Mouse (Mus musculus): ENCODE results near the gene Bloc1s3. TPM values are rescaled to one million over a fixed set of nuclear protein-coding genes. Genes with fewer than 3 reads are reported as not detected.
"Not testable (repeated sequence)": the region's sequence is repeated elsewhere in the genome, so short reads cannot be mapped to it uniquely, and the experiment has no call there.

Gene Bloc1s3
- polyA plus RNA-seq, 1 experiment from 2014 or later, result 2.7 TPM

DNA sequence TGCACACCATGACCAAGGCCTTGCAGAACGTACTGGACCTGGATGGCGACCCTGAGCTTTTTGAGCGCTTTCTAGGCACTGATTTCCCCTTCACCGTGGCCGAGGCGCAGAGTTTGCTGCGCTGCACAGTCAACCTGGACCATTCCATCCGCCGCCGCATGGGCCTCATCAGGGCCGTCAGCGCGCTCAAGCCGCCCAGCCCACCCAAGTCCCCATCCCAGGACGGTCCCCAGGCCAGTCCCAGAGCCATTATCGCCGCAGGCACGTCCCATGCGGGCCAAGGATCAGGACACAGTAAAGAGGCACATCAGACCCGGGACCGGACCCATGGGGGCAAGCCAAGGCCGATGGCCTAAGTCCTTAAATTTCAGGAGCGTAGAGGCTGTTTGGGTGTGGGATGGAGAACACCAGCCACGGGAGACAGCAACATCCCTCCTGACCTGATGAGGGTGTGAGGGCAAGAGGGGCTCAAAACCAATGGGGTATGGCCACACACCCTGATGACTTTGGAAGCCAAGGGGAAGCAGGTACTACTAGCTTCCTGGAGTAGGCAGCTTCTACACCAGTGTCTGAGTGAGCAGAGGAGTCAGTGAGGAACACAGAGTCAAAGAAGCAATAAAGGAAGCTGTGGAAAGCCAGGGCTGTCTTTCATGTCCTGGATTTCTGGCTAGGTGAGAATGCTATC lies 16.4 kb upstream of the Bloc1s3 start:
- WGBS, result 13% methylated on average over 24 of the region's 24 CpGs
- H3K27ac ChIP-seq (ENCODE audit: low read depth, low read length), result no peak overlapping the region
- peak overlapping the region; percentile 34 for H3K4me3 ChIP-seq (ENCODE audit: low read depth, low read length)
- ATAC-seq (ENCODE audit: insufficient read depth, low FRiP score, low TSS enrichment) (no peak), DNase-seq (ENCODE audit: low spot score) (no peak)
- H3K9ac ChIP-seq (ENCODE audit: low read length), result peak overlapping the region; percentile 39
- peaks cover 57% of the 10 kb centered on the region for H3K27me3 ChIP-seq (ENCODE audit: control insufficient read depth, insufficient read depth, low read length)
- H3K4me2 ChIP-seq (ENCODE audit: low read depth), result peak overlapping the region; percentile 65
- H3K36me3 ChIP-seq (ENCODE audit: control insufficient read depth, insufficient read depth, low read length), result peaks cover 2% of the 10 kb centered on the region; the same call in 1 of the 2 replicates
- H3K4me1 ChIP-seq (ENCODE audit: control insufficient read depth, insufficient read depth, low read length), result peaks cover 14% of the 10 kb centered on the region
- no peaks in the 10 kb centered on the region for H3K9me3 ChIP-seq (ENCODE audit: control insufficient read depth, low read length)

DNA sequence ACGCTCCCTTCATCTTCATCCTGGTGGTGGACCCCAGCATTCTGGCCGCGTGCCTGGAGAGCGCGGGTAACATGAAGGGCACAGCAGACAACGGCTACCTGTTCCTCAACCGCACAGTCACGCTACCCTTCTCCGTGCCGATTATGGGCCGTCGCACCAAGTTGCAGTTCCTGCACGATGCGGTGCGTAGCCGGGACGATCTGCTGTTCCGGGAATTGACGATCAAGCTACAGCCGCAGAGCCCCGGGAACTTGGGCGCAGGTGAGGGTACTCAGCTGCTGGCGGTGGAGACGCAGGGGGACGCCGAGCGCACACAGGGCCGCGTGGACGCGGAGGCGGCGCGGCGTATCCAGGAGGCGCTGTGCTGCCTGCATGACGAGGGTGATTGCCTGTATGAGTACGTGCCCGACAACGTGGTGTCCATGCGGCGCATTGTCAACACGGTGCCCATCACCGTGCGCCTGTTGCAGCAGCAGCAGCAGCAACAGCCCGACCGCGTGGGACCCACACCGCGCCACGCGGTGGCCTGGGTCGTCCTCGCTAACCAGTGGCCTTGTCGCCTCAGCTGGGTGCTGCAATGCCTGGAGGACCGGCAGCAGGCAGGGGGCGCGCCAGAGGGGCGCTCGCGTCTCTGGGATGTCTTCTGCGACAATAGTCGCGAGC lies 15.7 kb upstream of the Bloc1s3 start:
- Histone ChIP-seq H3K36me3 (ENCODE audit: control insufficient read depth, insufficient read depth, low read length) (peaks cover 2% of the 10 kb centered on the region; the same call in 1 of the 2 replicates), H3K9ac (ENCODE audit: low read length) (peak overlapping the region; percentile 39), H3K9me3 (ENCODE audit: control insufficient read depth, low read length) (no peaks in the 10 kb centered on the region), H3K27ac (ENCODE audit: low read depth, low read length) (no peak overlapping the region), H3K4me3 (ENCODE audit: low read depth, low read length) (peak overlapping the region; percentile 34), H3K27me3 (ENCODE audit: control insufficient read depth, insufficient read depth, low read length) (peaks cover 64% of the 10 kb centered on the region), H3K4me1 (ENCODE audit: control insufficient read depth, insufficient read depth, low read length) (peaks cover 14% of the 10 kb centered on the region), H3K4me2 (ENCODE audit: low read depth) (peak overlapping the region; percentile 65)
- ATAC-seq (ENCODE audit: insufficient read depth, low FRiP score, low TSS enrichment) (peak; percentile 37), DNase-seq (ENCODE audit: low spot score) (peak; percentile 76)
- WGBS, result 1% methylated on average over 64 of the region's 64 CpGs

GRCm38 (mm10) chr7:19523017-19523756 lies 15.0 kb upstream of the Bloc1s3 start:
- DNase-seq (ENCODE audit: low spot score), result peak; percentile 47
- 0 out of 2 replicates have a peak, but pooled peaks have one; percentile 8 for ATAC-seq (ENCODE audit: insufficient read depth, low FRiP score, low TSS enrichment)
- Histone ChIP-seq H3K27me3 (ENCODE audit: control insufficient read depth, insufficient read depth, low read length) (peaks cover 70% of the 10 kb centered on the region), H3K4me1 (ENCODE audit: control insufficient read depth, insufficient read depth, low read length) (peaks cover 14% of the 10 kb centered on the region), H3K4me3 (ENCODE audit: low read depth, low read length) (peak overlapping the region; percentile 34), H3K36me3 (ENCODE audit: control insufficient read depth, insufficient read depth, low read length) (no peaks in the 10 kb centered on the region; the same call in 1 of the 2 replicates), H3K9me3 (ENCODE audit: control insufficient read depth, low read length) (no peaks in the 10 kb centered on the region), H3K9ac (ENCODE audit: low read length) (no peak overlapping the region), H3K27ac (ENCODE audit: low read depth, low read length) (no peak overlapping the region), H3K4me2 (ENCODE audit: low read depth) (peak overlapping the region; percentile 65)
- WGBS, result 14% methylated on average over 72 of the region's 72 CpGs

GRCm38 (mm10) chr7:19520032-19520431 lies 11.9 kb upstream of the Bloc1s3 start:
- DNase-seq (ENCODE audit: low spot score) (no peak), ATAC-seq (ENCODE audit: insufficient read depth, low FRiP score, low TSS enrichment) (no peak)
- WGBS, result 5% methylated on average over 21 of the region's 23 CpGs
- no peaks in the 10 kb centered on the region for H3K36me3 ChIP-seq (ENCODE audit: control insufficient read depth, insufficient read depth, low read length)
- H3K4me1 ChIP-seq (ENCODE audit: control insufficient read depth, insufficient read depth, low read length), result peaks cover 14% of the 10 kb centered on the region
- peaks cover 74% of the 10 kb centered on the region for H3K27me3 ChIP-seq (ENCODE audit: control insufficient read depth, insufficient read depth, low read length)
- peak overlapping the region; percentile 40 for H3K4me2 ChIP-seq (ENCODE audit: low read depth)
- no peaks in the 10 kb centered on the region for H3K9me3 ChIP-seq (ENCODE audit: control insufficient read depth, low read length)
- peak overlapping the region; percentile 41; the same call in 1 of the 2 replicates for H3K9ac ChIP-seq (ENCODE audit: low read length)
- H3K4me3 ChIP-seq (ENCODE audit: low read depth, low read length), result peak overlapping the region; percentile 21
- no peak overlapping the region for H3K27ac ChIP-seq (ENCODE audit: low read depth, low read length)

DNA sequence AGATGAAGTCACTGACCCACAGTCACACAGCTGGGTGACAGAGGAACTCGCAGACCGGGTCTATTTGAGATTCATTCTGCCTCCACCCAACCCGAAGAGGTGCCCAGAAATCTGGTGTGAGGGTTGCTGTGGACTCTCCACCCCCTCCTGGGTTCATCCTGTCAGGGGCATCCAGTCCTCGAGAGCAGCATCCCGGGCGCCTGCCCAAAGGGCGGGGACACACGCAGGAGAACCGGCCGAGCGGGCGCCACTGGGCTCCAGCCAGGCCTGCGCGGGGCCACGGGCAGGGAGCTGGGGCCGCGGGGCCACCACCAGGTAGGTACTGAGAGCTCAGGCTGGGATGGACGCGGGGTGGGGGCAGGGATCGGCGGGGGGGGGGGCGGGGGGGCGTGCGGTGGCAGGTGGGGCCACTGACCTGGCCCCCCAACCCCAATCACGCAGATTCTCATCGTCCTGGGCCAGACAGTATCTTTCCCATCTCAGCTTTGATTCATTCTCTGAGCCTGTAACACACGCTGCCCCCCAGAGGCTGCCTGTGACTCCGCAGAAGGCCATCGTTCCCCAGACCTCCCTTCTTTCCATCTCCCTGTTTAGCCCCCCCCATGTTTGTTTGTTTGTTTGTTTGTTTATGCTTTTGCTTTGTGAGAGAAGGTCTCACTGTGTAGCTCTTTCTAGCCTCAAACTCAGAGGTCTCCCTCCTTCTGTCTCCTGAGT lies 9.6 kb upstream of the Bloc1s3 start, which contains the start of gene Nkpd1:
Gene Nkpd1, plus strand, starts transcription at position 187 of the 714 bp plus-strand sequence.
- Histone ChIP-seq H3K4me3 (ENCODE audit: low read depth, low read length) (no peak within 1 kb of the TSS; the same call in 1 of the 2 replicates), H3K9me3 (ENCODE audit: control insufficient read depth, low read length) (no peaks in the 10 kb centered on the region), H3K4me1 (ENCODE audit: control insufficient read depth, insufficient read depth, low read length) (no peaks in the 10 kb centered on the region), H3K27ac (ENCODE audit: low read depth, low read length) (no peak within 1 kb of the TSS), H3K9ac (ENCODE audit: low read length) (peak within 1 kb of the TSS; percentile 36; the same call in 1 of the 2 replicates), H3K4me2 (ENCODE audit: low read depth) (peak within 1 kb of the TSS; percentile 40), H3K36me3 (ENCODE audit: control insufficient read depth, insufficient read depth, low read length) (no peaks in the 10 kb centered on the region), H3K27me3 (ENCODE audit: control insufficient read depth, insufficient read depth, low read length) (peaks cover 51% of the 10 kb centered on the region)
- DNase-seq (ENCODE audit: low spot score), result no peak
- 5% methylated on average over 22 of the region's 29 CpGs for WGBS
- ATAC-seq (ENCODE audit: insufficient read depth, low FRiP score, low TSS enrichment), result no peak; the same call in 1 of the 2 replicates

GRCm38 (mm10) chr7:19512353-19512752 lies 4.2 kb upstream of the Bloc1s3 start:
- H3K9ac ChIP-seq (ENCODE audit: low read length), result no peak overlapping the region
- no peaks in the 10 kb centered on the region for H3K36me3 ChIP-seq (ENCODE audit: control insufficient read depth, insufficient read depth, low read length)
- WGBS, result 78% methylated on average over 6 of the region's 6 CpGs
- H3K9me3 ChIP-seq (ENCODE audit: control insufficient read depth, low read length), result no peaks in the 10 kb centered on the region
- DNase-seq (ENCODE audit: low spot score) (no peak), ATAC-seq (ENCODE audit: insufficient read depth, low FRiP score, low TSS enrichment) (no peak)
- no peak overlapping the region for H3K27ac ChIP-seq (ENCODE audit: low read depth, low read length)
- no peak overlapping the region for H3K4me3 ChIP-seq (ENCODE audit: low read depth, low read length)
- H3K4me1 ChIP-seq (ENCODE audit: control insufficient read depth, insufficient read depth, low read length), result peaks cover 10% of the 10 kb centered on the region
- H3K4me2 ChIP-seq (ENCODE audit: low read depth), result no peak overlapping the region
- H3K27me3 ChIP-seq (ENCODE audit: control insufficient read depth, insufficient read depth, low read length), result peaks cover 5% of the 10 kb centered on the region; the same call in 1 of the 2 replicates

DNA sequence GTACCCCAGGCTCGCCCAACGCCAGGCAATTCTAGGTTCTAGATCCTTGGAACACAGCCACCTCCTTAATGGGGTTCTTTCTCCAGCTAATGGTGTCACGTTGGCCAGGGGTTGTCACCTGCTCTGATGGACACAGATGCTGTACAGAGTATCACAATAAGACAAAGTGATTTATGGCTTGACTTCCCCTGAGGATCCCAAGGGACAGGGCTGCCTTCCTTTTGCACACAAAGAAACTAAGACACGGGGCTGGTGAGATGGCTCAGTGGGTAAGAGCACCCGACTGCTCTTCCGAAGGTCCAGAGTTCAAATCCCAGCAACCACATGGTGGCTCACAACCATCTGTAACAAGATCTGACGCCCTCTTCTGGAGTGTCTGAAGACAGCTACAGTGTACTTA lies 3.8 kb upstream of the Bloc1s3 start:
- H3K4me1 ChIP-seq (ENCODE audit: control insufficient read depth, insufficient read depth, low read length); H3K9me3 ChIP-seq (ENCODE audit: control insufficient read depth, low read length); H3K4me2 ChIP-seq (ENCODE audit: low read depth); H3K36me3 ChIP-seq (ENCODE audit: control insufficient read depth, insufficient read depth, low read length); H3K27ac ChIP-seq (ENCODE audit: low read depth, low read length); H3K4me3 ChIP-seq (ENCODE audit: low read depth, low read length); H3K9ac ChIP-seq (ENCODE audit: low read length); ATAC-seq (ENCODE audit: insufficient read depth, low FRiP score, low TSS enrichment); DNase-seq (ENCODE audit: low spot score); H3K27me3 ChIP-seq (ENCODE audit: control insufficient read depth, insufficient read depth, low read length): not testable (repeated sequence)
- 74% methylated on average over 7 of the region's 7 CpGs for WGBS

- Histone ChIP-seq H3K4me1 (ENCODE audit: control insufficient read depth, insufficient read depth, low read length) (peaks cover 10% of the 10 kb centered on the region), H3K4me3 (ENCODE audit: low read depth, low read length) (peak overlapping the region; percentile 81), H3K9ac (ENCODE audit: low read length) (peak overlapping the region; percentile 88; the same call in 1 of the 2 replicates), H3K9me3 (ENCODE audit: control insufficient read depth, low read length) (no peaks in the 10 kb centered on the region), H3K4me2 (ENCODE audit: low read depth) (peak overlapping the region; percentile 97; the same call in 1 of the 2 replicates), H3K27ac (ENCODE audit: low read depth, low read length) (no peak overlapping the region), H3K27me3 (ENCODE audit: control insufficient read depth, insufficient read depth, low read length) (no peaks in the 10 kb centered on the region), H3K36me3 (ENCODE audit: control insufficient read depth, insufficient read depth, low read length) (no peaks in the 10 kb centered on the region)
- DNase-seq (ENCODE audit: low spot score) (no peak), ATAC-seq (ENCODE audit: insufficient read depth, low FRiP score, low TSS enrichment) (no peak)
- 91% methylated on average over 7 of the region's 7 CpGs for WGBS
These were observed 1.6 kb upstream of the Bloc1s3 start for GRCm38 (mm10) chr7:19509786-19510185.

Measured in neural tube, embryonic 11.5 days (tissue).